Mouse (Mus musculus) limb, embryonic 12.5 days (tissue): ENCODE measurements around the gene Coq5. TPM values are rescaled to one million over a fixed set of nuclear protein-coding genes. Genes with fewer than 3 reads are reported as not detected.

Source experiments
- ATAC-seq: fragments of 200-750 bp; cut with Nextera tagmentation; 2 replicates; pipeline ENCODE4 v1.8.0; 2017; ENCODE audit warnings: low read depth, moderate TSS enrichment; ENCODE audit not compliant: insufficient number of reproducible peaks, insufficient read depth, low FRiP score, low TSS enrichment
- H3K27ac ChIP-seq: fragments of 300-500 bp; sonication (generic); 2 replicates; pipeline ENCODE4 v1.5.1; 2016; ENCODE audit warnings: mild to moderate bottlenecking, moderate library complexity
- H3K27me3 ChIP-seq: fragments of 300-500 bp; sonication (generic); 2 replicates; pipeline ENCODE4 v1.6.1; 2016; ENCODE audit warnings: mild to moderate bottlenecking, moderate library complexity
- H3K36me3 ChIP-seq: fragments of 300-500 bp; sonication (generic); 2 replicates; pipeline ENCODE4 v1.6.1; 2016; ENCODE audit warnings: mild to moderate bottlenecking, moderate library complexity
- H3K4me1 ChIP-seq: fragments of 300-500 bp; sonication (generic); replicated peaks from 2 replicates; pipeline ENCODE4 v1.6.1; 2016
- H3K4me2 ChIP-seq: fragments of 300-500 bp; sonication (generic); 2 replicates; pipeline ENCODE4 v1.6.1; 2016; ENCODE audit warnings: mild to moderate bottlenecking, moderate library complexity
- H3K4me3 ChIP-seq: fragments of 300-500 bp; sonication (generic); replicated peaks from 2 replicates; pipeline ENCODE4 v1.5.1; 2016; ENCODE audit warnings: mild to moderate bottlenecking
- H3K9ac ChIP-seq: fragments of 300-500 bp; sonication (generic); replicated peaks from 2 replicates; pipeline ENCODE4 v1.6.1; 2016; ENCODE audit warnings: mild to moderate bottlenecking, moderate library complexity
- H3K9me3 ChIP-seq: fragments of 300-500 bp; sonication (generic); 2 replicates; pipeline ENCODE4 v1.6.1; 2016; ENCODE audit warnings: mild to moderate bottlenecking, moderate library complexity
- WGBS: fragments of 180-500 bp; shearing (Covaris S2); methylation state at CpG from one replicate; pipeline ENCODE4 v1.1.7; 2016; 5-methylcytosine and 5-hydroxymethylcytosine counted together
- polyA plus RNA-seq: library from polyadenylated mRNA; unstranded; fragments of >200 nt; fragmentation: Nextera tagmentation; extraction: Ambion mirVana; gene quantifications from 2 replicates; pipeline ENCODE4 v1.2.1, GENCODE M21; 2016

Gene Coq5
- polyA plus RNA-seq, 1 experiment from 2014 or later, result 44.0 TPM

DNA sequence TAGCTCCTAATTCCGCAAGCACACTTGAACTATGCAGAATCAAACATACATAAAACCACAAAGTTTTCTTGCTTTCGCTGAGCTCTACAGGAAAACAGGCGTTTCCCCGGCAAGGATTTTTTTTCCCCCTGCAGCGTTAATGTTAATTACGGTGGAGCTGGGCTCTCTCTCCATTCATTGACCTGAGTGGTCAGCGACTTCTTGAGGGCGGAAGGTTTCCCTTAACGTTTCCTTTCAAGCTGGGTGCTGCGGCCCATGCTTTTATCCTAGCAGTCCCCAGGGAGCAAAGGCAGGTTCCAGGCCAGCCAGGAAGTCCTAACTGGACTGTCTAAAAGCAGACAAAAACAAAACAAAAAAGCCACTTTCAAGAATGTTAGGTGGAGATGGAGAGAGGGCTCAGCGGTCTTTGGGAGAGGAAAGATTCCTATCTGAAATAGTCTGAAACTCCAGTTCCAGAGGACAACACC lies 40.7 kb upstream of the Coq5 start:
- Histone ChIP-seq H3K27ac (no peak overlapping the region), H3K9me3 (no peaks in the 10 kb centered on the region), H3K4me3 (peak overlapping the region; percentile 92), H3K4me1 (peaks cover 20% of the 10 kb centered on the region), H3K36me3 (peaks cover 42% of the 10 kb centered on the region), H3K9ac (peak overlapping the region; percentile 75; the same call in 1 of the 2 replicates), H3K4me2 (peak overlapping the region; percentile 78), H3K27me3 (peaks cover 12% of the 10 kb centered on the region)
- ATAC-seq, result no peak
- WGBS, result 5% methylated on average over 11 of the region's 11 CpGs

DNA sequence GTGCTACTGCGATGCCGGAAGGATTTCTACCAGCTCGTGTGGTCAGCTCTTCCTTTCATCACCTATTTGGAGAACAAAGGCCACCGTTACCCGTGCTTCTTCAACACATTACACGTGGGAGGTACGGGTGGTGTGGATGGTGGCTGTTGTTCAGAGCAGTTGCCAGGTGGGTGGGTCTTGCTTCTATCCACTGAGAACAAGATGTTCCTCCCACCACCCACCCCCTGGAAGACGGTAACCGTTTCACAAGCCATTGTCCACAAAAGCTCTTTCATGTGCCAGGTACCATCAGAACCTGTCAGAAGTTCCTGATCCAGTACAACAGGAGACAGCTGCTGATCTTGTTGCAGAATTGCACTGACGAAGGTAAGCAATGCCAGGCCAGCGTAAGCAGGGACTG lies 39.3 kb upstream of the Coq5 start:
- Histone ChIP-seq H3K27ac (no peak overlapping the region), H3K27me3 (peaks cover 3% of the 10 kb centered on the region), H3K4me1 (peaks cover 14% of the 10 kb centered on the region), H3K9me3 (no peaks in the 10 kb centered on the region), H3K4me2 (no peak overlapping the region), H3K9ac (no peak overlapping the region), H3K4me3 (no peak overlapping the region), H3K36me3 (peaks cover 56% of the 10 kb centered on the region)
- WGBS, result 86% methylated on average over 11 of the region's 11 CpGs
- no peak for ATAC-seq

DNA sequence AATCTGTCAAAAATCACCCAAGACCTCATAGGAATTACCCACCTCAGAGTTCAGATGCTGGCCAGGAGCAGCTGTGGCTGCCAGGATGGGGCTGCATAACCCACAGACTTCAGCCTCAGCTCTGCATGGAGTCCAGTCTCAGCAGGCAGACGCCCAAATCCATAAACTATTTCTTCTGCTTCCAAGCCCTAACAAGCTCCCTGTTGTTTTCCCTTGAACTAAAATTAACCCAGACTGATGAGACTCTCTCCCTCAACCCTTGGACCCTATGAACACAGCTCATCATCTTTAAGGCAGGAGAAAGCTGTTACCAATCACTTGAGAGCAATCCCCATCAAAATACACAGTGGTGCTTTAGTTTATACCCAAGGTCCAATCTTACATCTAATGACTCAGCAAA lies 24.0 kb upstream of the Coq5 start:
- 65% methylated on average over 1 of the region's 1 CpGs for WGBS
- no peaks in the 10 kb centered on the region for H3K27me3 ChIP-seq
- H3K9ac ChIP-seq, result no peak overlapping the region
- H3K4me3 ChIP-seq, result no peak overlapping the region
- H3K9me3 ChIP-seq, result no peaks in the 10 kb centered on the region
- no peak overlapping the region for H3K4me2 ChIP-seq
- ATAC-seq, result no peak
- H3K4me1 ChIP-seq, result no peaks in the 10 kb centered on the region
- peaks cover 70% of the 10 kb centered on the region for H3K36me3 ChIP-seq
- no peak overlapping the region for H3K27ac ChIP-seq

DNA sequence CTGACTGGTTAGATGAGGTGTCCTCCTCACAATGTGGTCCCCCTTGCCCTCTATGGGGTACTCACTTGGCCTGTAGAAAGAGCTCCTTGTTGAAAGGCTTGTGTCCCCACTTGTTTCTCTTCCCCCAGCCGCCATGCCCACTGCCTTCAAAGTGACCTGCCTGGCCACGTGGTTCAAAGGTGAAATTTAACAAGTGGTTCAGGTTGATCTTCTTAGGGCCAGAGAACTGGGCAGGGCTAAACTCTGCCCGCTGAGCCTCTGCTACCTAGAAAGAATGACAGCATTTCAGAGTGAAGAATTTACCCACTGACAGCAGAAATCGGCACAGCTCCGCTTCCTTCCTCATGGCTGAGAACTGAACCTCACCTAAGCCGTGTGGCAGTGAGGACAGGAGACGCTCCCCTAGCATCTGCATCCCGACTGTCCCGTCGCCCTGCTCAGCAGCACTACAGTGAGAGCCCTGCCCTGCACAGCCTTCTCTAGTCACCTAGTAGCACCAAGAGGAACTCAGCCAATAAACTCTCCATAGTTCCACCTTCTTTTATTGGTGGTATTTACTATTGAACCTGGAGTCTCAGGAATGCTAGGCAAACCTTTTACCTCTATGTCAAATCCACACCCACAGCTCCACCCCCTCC lies 22.4 kb upstream of the Coq5 start:
- no peak for ATAC-seq
- Histone ChIP-seq H3K27me3 (no peaks in the 10 kb centered on the region), H3K9me3 (no peaks in the 10 kb centered on the region), H3K4me1 (no peaks in the 10 kb centered on the region), H3K4me2 (no peak overlapping the region), H3K9ac (no peak overlapping the region), H3K4me3 (no peak overlapping the region), H3K36me3 (peaks cover 69% of the 10 kb centered on the region), H3K27ac (no peak overlapping the region)
- 90% methylated on average over 10 of the region's 10 CpGs for WGBS

DNA sequence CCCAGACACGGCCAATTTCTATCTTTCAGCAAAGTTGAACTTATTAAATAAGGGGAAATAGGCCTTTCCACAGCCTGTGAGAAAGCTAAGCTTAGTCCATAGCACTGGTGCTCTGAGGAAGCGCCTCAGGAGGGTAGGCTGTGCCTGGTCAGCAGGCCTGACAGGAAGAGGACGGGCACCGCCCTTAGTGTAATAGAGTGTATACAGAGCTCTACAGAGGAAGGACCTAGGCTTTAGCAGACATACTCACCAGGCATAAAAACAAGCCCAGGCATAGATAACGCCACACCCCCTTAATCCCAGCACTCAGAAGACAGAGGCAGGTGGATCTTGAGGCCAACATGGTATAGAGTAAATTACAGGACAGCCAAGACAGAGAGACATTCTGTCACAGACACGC lies 19.1 kb upstream of the Coq5 start:
- peaks cover 86% of the 10 kb centered on the region for H3K36me3 ChIP-seq
- 87% methylated on average over 6 of the region's 6 CpGs for WGBS
- no peak overlapping the region for H3K4me3 ChIP-seq

DNA sequence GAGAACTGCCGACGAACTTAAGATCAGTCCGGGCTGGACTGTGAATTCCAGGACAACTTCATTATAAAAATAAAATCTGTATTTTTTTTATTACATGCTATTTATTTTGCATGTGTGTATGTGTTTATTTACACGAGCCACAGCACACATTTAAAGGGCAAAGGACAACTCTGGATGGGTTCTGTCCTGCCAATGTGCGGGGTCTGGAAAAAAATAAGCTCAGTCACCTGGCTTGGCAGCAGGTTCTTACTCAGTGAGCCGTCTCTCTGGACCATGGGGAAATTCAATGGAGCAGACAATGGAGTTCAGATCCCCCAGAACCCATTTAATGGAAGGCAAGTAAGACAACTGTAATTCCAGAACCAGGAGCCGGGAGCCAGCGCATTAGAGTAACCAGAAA lies 18.3 kb upstream of the Coq5 start:
- H3K4me1 ChIP-seq, result peaks cover 3% of the 10 kb centered on the region; the same call in 1 of the 2 replicates
- WGBS, result 90% methylated on average over 8 of the region's 8 CpGs
- H3K9ac ChIP-seq, result no peak overlapping the region
- H3K4me2 ChIP-seq, result no peak overlapping the region
- no peak overlapping the region for H3K27ac ChIP-seq
- no peaks in the 10 kb centered on the region for H3K9me3 ChIP-seq
- peaks cover 85% of the 10 kb centered on the region for H3K36me3 ChIP-seq
- H3K4me3 ChIP-seq, result no peak overlapping the region
- H3K27me3 ChIP-seq, result no peaks in the 10 kb centered on the region
- no peak for ATAC-seq

More for the DNA sequence above, 19.1 kb upstream of the Coq5 start:
- no peak overlapping the region for H3K4me2 ChIP-seq
- no peak for ATAC-seq
- no peaks in the 10 kb centered on the region for H3K4me1 ChIP-seq
- no peaks in the 10 kb centered on the region for H3K9me3 ChIP-seq
- no peak overlapping the region for H3K27ac ChIP-seq
- H3K27me3 ChIP-seq, result no peaks in the 10 kb centered on the region
- H3K9ac ChIP-seq, result no peak overlapping the region

DNA sequence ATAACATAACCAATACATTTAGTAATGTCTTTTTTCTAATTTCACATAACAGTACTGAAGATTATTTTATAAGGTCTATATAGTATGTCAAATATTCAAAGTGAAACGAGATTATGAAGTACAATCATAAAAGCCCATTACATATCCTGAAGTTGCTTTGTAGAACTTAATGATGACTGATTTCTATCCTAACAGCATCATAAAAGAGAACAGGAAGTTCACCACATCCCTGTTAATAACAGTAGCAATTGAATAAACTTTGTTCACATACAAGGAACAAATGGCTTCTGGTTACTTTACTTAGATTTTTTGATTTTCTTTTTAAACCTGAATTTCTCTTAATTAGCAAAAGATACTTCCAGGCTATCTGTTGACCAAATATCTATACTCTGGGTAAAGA lies 17.6 kb upstream of the Coq5 start:
- H3K4me3 ChIP-seq, result no peak overlapping the region
- H3K36me3 ChIP-seq, result peaks cover 84% of the 10 kb centered on the region
- H3K9me3 ChIP-seq, result no peaks in the 10 kb centered on the region
- H3K27ac ChIP-seq, result no peak overlapping the region
- no peak overlapping the region for H3K9ac ChIP-seq
- 84% methylated on average over 1 of the region's 1 CpGs for WGBS
- ATAC-seq, result no peak
- H3K4me2 ChIP-seq, result no peak overlapping the region
- H3K27me3 ChIP-seq, result no peaks in the 10 kb centered on the region
- peaks cover 7% of the 10 kb centered on the region; the same call in 1 of the 2 replicates for H3K4me1 ChIP-seq

DNA sequence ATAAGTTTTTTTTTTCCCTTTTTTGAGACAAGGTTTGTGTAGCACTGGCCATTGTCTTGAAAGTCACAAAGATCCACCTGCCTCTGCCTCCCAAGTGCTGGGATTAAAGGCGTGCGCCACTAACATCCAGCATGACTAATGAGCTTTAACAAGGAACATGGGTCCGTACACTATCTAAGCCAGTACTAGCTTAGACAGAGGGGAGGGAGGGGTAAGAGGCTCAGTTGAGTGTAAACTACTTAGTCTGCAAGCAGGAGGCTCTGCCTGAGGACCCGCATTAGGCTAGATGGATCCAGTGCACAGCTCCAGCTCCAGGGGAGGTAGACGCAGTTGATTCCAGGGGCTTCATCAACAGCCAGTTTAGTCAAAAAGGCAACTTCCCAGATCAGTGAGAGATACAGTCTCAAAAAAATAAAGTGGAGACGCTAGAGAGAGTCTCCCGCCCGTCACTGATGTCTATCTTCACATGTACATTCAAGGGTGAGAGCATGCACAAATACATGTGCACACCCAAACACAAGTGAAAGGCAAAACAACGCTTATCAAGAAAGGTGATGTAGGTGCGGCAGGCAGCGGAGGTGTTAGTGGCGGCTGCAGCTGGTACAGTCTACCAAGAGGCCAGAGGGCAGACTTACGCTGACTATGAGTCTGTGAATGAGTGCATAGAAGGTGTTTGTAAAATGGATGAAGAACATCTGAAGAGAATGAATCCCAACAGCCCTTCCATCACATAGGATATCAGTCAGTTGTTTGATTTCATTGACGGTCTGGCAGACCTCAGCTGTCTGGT lies 16.8 kb upstream of the Coq5 start:
- whole genome bisulfite sequencing, result 90% methylated on average over 14 of the region's 14 CpGs
- no peaks in the 10 kb centered on the region for H3K27me3 ChIP-seq
- H3K9me3 ChIP-seq, result no peaks in the 10 kb centered on the region
- H3K4me1 ChIP-seq, result peaks cover 7% of the 10 kb centered on the region; the same call in 1 of the 2 replicates
- no peak overlapping the region for H3K4me2 ChIP-seq
- no peak overlapping the region; the same call in 1 of the 2 replicates for H3K9ac ChIP-seq
- peaks cover 76% of the 10 kb centered on the region for H3K36me3 ChIP-seq
- no peak overlapping the region for H3K4me3 ChIP-seq
- no peak for ATAC-seq
- no peak overlapping the region for H3K27ac ChIP-seq

DNA sequence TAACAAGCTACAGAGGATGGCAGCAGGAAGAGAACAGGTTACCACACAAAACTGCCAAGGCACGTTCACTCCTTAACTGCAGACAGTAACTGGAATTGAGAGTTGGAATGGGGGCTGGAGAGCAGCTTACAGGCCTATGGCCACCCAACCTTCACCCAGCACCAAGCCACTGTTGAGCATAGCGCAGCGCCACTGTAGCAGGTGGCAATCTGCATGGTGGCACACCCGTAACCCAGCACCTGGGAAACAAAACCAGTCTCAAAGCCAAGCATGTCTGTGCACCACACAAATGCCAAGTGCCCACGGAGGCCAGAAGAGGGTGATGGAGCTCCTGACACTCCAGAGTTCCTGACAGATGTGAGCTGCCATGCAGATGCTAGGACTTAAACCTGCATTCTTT lies 13.1 kb upstream of the Coq5 start:
- Histone ChIP-seq H3K9ac (no peak overlapping the region), H3K4me2 (no peak overlapping the region), H3K27me3 (no peaks in the 10 kb centered on the region), H3K4me1 (peaks cover 30% of the 10 kb centered on the region), H3K36me3 (peaks cover 61% of the 10 kb centered on the region), H3K27ac (peak overlapping the region; percentile 67; the same call in 1 of the 2 replicates), H3K4me3 (no peak overlapping the region), H3K9me3 (no peaks in the 10 kb centered on the region)
- 90% methylated on average over 5 of the region's 5 CpGs for WGBS
- no peak for ATAC-seq

DNA sequence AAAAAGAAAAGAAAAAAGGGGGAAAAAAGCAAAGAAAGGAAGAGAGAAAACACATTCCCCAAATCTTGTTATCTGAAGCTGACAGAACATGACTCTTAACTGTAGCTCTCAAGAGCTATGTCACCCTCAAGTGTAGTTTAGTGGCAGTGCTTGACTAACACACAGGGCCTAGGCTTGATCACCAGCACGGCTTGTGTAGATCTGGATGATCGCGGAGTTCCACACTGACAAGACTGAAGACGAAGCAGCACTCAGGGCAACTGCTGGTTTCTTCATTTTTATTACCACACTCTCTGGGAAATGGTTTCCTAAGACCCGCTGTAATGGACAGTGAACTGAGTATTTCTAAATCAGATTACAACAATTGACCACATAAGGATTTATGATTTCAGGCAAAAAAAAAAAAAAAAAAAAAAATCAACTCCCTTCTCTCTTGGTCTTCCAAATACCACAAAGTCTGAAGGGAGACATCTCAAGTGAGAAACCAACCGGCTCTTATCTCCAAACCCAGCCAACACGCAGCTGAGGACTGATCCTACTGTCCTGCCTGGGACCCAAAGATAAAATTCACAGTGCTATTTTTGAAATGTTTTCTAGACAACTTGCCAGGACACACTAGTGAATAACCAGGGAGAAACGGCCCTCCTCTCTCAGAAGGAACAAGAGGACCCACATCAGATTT lies 12.5 kb upstream of the Coq5 start:
- no peak for ATAC-seq
- H3K36me3 ChIP-seq, result peaks cover 58% of the 10 kb centered on the region
- no peak overlapping the region for H3K4me2 ChIP-seq
- peaks cover 32% of the 10 kb centered on the region for H3K4me1 ChIP-seq
- H3K9ac ChIP-seq, result no peak overlapping the region
- H3K27me3 ChIP-seq, result no peaks in the 10 kb centered on the region
- H3K9me3 ChIP-seq, result no peaks in the 10 kb centered on the region
- whole genome bisulfite sequencing, result 91% methylated on average over 8 of the region's 8 CpGs
- H3K27ac ChIP-seq, result peak overlapping the region; percentile 51; the same call in 1 of the 2 replicates
- no peak overlapping the region for H3K4me3 ChIP-seq

DNA sequence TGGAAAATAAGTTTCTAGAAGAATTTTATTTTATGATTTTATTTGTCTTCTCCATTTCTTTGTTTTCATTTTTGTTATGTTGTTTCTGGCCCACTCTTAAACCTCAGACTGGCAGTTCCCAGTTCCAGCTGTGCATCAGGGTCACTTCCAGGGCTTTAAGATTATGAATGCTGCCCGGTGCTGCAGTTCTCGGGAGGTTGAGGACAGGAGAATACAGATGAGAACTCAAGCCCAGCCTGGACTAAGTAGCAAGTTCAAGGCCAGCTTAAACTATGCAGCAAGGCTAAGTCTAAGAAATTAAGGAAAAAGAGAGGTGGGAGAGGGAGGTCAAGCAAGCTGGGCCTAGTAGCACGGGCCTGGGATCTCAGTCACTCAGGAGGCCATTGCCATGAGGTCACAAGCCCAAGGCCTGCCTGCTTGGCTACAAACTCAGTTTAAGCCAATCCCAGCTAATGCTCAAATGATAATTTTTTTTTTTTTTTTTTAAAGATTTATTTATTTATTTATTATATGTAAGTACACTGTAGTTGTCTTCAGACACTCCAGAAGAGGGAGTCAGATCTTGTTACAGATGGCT lies 11.9 kb upstream of the Coq5 start:
- no peak overlapping the region for H3K9ac ChIP-seq
- H3K9me3 ChIP-seq, result no peaks in the 10 kb centered on the region
- WGBS, result 86% methylated on average over 3 of the region's 3 CpGs
- peaks cover 53% of the 10 kb centered on the region for H3K36me3 ChIP-seq
- H3K4me2 ChIP-seq, result no peak overlapping the region
- no peak overlapping the region for H3K4me3 ChIP-seq
- H3K27ac ChIP-seq, result peak overlapping the region; percentile 51; the same call in 1 of the 2 replicates
- H3K4me1 ChIP-seq, result peaks cover 32% of the 10 kb centered on the region
- ATAC-seq, result no peak
- H3K27me3 ChIP-seq, result no peaks in the 10 kb centered on the region
